Mouse (Mus musculus): ENCODE results near the gene Nup62. TPM values are rescaled to one million over a fixed set of nuclear protein-coding genes. Genes with fewer than 3 reads are reported as not detected.

The Nup62 gene
- polyA plus RNA-seq, 1 experiment from 2014 or later: 43.4 TPM

- WGBS (ENCODE audit: insufficient replicate concordance): 31% methylated on average over 7 of the region's 7 CpGs
- Histone ChIP-seq H3K4me1 (ENCODE audit: control insufficient read depth, low read depth, low read length) (peaks cover 58% of the 10 kb centered on the region), H3K27ac (ENCODE audit: low read length) (no peak overlapping the region)
These were observed 7.5 kb downstream of the Nup62 start for GRCm38 (mm10) chr7:44823409-44823808.

GRCm38 (mm10) chr7:44824872-44825271 lies 9.0 kb downstream of the Nup62 start:
- Histone ChIP-seq H3K36me3 (ENCODE audit: control insufficient read depth, insufficient read depth) (peaks cover 17% of the 10 kb centered on the region), H3K4me2 (ENCODE audit: low read depth, low read length) (no peak overlapping the region), H3K9ac (ENCODE audit: low read depth, low read length) (no peak overlapping the region), H3K9me3 (replicated peaks; ENCODE audit: control insufficient read depth, low read length) (no peaks in the 10 kb centered on the region), H3K4me3 (ENCODE audit: low read depth, low read length) (no peak overlapping the region), H3K4me1 (ENCODE audit: control insufficient read depth, low read depth, low read length) (peaks cover 43% of the 10 kb centered on the region), H3K27ac (ENCODE audit: low read length) (no peak overlapping the region), H3K27me3 (ENCODE audit: control insufficient read depth, insufficient read depth, low read depth, low read length) (no peaks in the 10 kb centered on the region)
- WGBS (ENCODE audit: insufficient replicate concordance): 8% methylated on average over 3 of the region's 3 CpGs
- ATAC-seq (ENCODE audit: low read depth): no peak; the same call in 1 of the 2 replicates

More at GRCm38 (mm10) chr7:44823409-44823808, 7.5 kb downstream of the Nup62 start:
- H3K9me3 ChIP-seq (replicated peaks; ENCODE audit: control insufficient read depth, low read length): no peaks in the 10 kb centered on the region
- no peak overlapping the region for H3K4me2 ChIP-seq (ENCODE audit: low read depth, low read length)
- no peak for ATAC-seq (ENCODE audit: low read depth)
- H3K27me3 ChIP-seq (ENCODE audit: control insufficient read depth, insufficient read depth, low read depth, low read length): no peaks in the 10 kb centered on the region
- peaks cover 3% of the 10 kb centered on the region; the same call in 1 of the 2 replicates for H3K36me3 ChIP-seq (ENCODE audit: control insufficient read depth, insufficient read depth)
- H3K4me3 ChIP-seq (ENCODE audit: low read depth, low read length): no peak overlapping the region
- H3K9ac ChIP-seq (ENCODE audit: low read depth, low read length): no peak overlapping the region

- peaks cover 35% of the 10 kb centered on the region for H3K36me3 ChIP-seq (ENCODE audit: control insufficient read depth, insufficient read depth)
- WGBS (ENCODE audit: insufficient replicate concordance): 75% methylated on average over 3 of the region's 3 CpGs
- ATAC-seq (ENCODE audit: low read depth): no peak
These were observed 10.9 kb downstream of the Nup62 start for GRCm38 (mm10) chr7:44826771-44827170.

GRCm38 (mm10) chr7:44828706-44829105 lies 12.8 kb downstream of the Nup62 start:
- no peak overlapping the region for H3K9ac ChIP-seq (ENCODE audit: low read depth, low read length)
- 88% methylated on average over 5 of the region's 5 CpGs for WGBS (ENCODE audit: insufficient replicate concordance)
- no peak overlapping the region for H3K4me2 ChIP-seq (ENCODE audit: low read depth, low read length)
- H3K4me1 ChIP-seq (ENCODE audit: control insufficient read depth, low read depth, low read length): peaks cover 11% of the 10 kb centered on the region
- H3K36me3 ChIP-seq (ENCODE audit: control insufficient read depth, insufficient read depth): peaks cover 38% of the 10 kb centered on the region
- H3K27ac ChIP-seq (ENCODE audit: low read length): no peak overlapping the region
- no peaks in the 10 kb centered on the region for H3K9me3 ChIP-seq (replicated peaks; ENCODE audit: control insufficient read depth, low read length)
- ATAC-seq (ENCODE audit: low read depth): no peak
- H3K27me3 ChIP-seq (ENCODE audit: control insufficient read depth, insufficient read depth, low read depth, low read length): no peaks in the 10 kb centered on the region
- H3K4me3 ChIP-seq (ENCODE audit: low read depth, low read length): no peak overlapping the region

More at GRCm38 (mm10) chr7:44826771-44827170, 10.9 kb downstream of the Nup62 start:
- H3K4me2 ChIP-seq (ENCODE audit: low read depth, low read length): no peak overlapping the region
- no peak overlapping the region for H3K27ac ChIP-seq (ENCODE audit: low read length)
- H3K9me3 ChIP-seq (replicated peaks; ENCODE audit: control insufficient read depth, low read length): no peaks in the 10 kb centered on the region
- H3K9ac ChIP-seq (ENCODE audit: low read depth, low read length): no peak overlapping the region
- H3K27me3 ChIP-seq (ENCODE audit: control insufficient read depth, insufficient read depth, low read depth, low read length): no peaks in the 10 kb centered on the region
- no peak overlapping the region for H3K4me3 ChIP-seq (ENCODE audit: low read depth, low read length)
- peaks cover 26% of the 10 kb centered on the region for H3K4me1 ChIP-seq (ENCODE audit: control insufficient read depth, low read depth, low read length)

GRCm38 (mm10) chr7:44832763-44833162 lies 16.9 kb downstream of the Nup62 start:
- 76% methylated on average over 4 of the region's 4 CpGs for WGBS (ENCODE audit: insufficient replicate concordance)
- Histone ChIP-seq H3K4me2 (ENCODE audit: low read depth, low read length) (no peak overlapping the region), H3K4me1 (ENCODE audit: control insufficient read depth, low read depth, low read length) (peaks cover 2% of the 10 kb centered on the region; the same call in 1 of the 2 replicates), H3K27me3 (ENCODE audit: control insufficient read depth, insufficient read depth, low read depth, low read length) (no peaks in the 10 kb centered on the region), H3K36me3 (ENCODE audit: control insufficient read depth, insufficient read depth) (peaks cover 35% of the 10 kb centered on the region), H3K27ac (ENCODE audit: low read length) (no peak overlapping the region), H3K9ac (ENCODE audit: low read depth, low read length) (no peak overlapping the region), H3K9me3 (replicated peaks; ENCODE audit: control insufficient read depth, low read length) (no peaks in the 10 kb centered on the region), H3K4me3 (ENCODE audit: low read depth, low read length) (no peak overlapping the region)
- no peak for ATAC-seq (ENCODE audit: low read depth)

GRCm38 (mm10) chr7:44835373-44836015 lies 19.6 kb downstream of the Nup62 start:
- no peak for ATAC-seq (ENCODE audit: low read depth)
- Histone ChIP-seq H3K9me3 (replicated peaks; ENCODE audit: control insufficient read depth, low read length) (no peaks in the 10 kb centered on the region), H3K4me3 (ENCODE audit: low read depth, low read length) (no peak overlapping the region), H3K27ac (ENCODE audit: low read length) (no peak overlapping the region), H3K4me2 (ENCODE audit: low read depth, low read length) (no peak overlapping the region), H3K9ac (ENCODE audit: low read depth, low read length) (no peak overlapping the region), H3K27me3 (ENCODE audit: control insufficient read depth, insufficient read depth, low read depth, low read length) (peaks cover 15% of the 10 kb centered on the region), H3K4me1 (ENCODE audit: control insufficient read depth, low read depth, low read length) (peaks cover 15% of the 10 kb centered on the region), H3K36me3 (ENCODE audit: control insufficient read depth, insufficient read depth) (peaks cover 15% of the 10 kb centered on the region)
- 77% methylated on average over 1 of the region's 1 CpGs for WGBS (ENCODE audit: insufficient replicate concordance)

- 37% methylated on average over 3 of the region's 3 CpGs for WGBS (ENCODE audit: insufficient replicate concordance)
- Histone ChIP-seq H3K36me3 (ENCODE audit: control insufficient read depth, insufficient read depth) (peaks cover 10% of the 10 kb centered on the region), H3K4me1 (ENCODE audit: control insufficient read depth, low read depth, low read length) (peaks cover 15% of the 10 kb centered on the region), H3K27me3 (ENCODE audit: control insufficient read depth, insufficient read depth, low read depth, low read length) (peaks cover 17% of the 10 kb centered on the region), H3K27ac (ENCODE audit: low read length) (no peak overlapping the region), H3K4me3 (ENCODE audit: low read depth, low read length) (no peak overlapping the region), H3K9me3 (replicated peaks; ENCODE audit: control insufficient read depth, low read length) (no peaks in the 10 kb centered on the region), H3K9ac (ENCODE audit: low read depth, low read length) (no peak overlapping the region), H3K4me2 (ENCODE audit: low read depth, low read length) (no peak overlapping the region)
- ATAC-seq (ENCODE audit: low read depth): no peak
These were observed 20.1 kb downstream of the Nup62 start for GRCm38 (mm10) chr7:44836016-44836404.

- peaks cover 15% of the 10 kb centered on the region for H3K4me1 ChIP-seq (ENCODE audit: control insufficient read depth, low read depth, low read length)
- peaks cover 6% of the 10 kb centered on the region for H3K36me3 ChIP-seq (ENCODE audit: control insufficient read depth, insufficient read depth)
- H3K4me3 ChIP-seq (ENCODE audit: low read depth, low read length): no peak overlapping the region
- H3K27me3 ChIP-seq (ENCODE audit: control insufficient read depth, insufficient read depth, low read depth, low read length): peaks cover 17% of the 10 kb centered on the region
- no peak overlapping the region for H3K27ac ChIP-seq (ENCODE audit: low read length)
- no peak for ATAC-seq (ENCODE audit: low read depth)
- H3K4me2 ChIP-seq (ENCODE audit: low read depth, low read length): no peak overlapping the region
- 71% methylated on average over 9 of the region's 9 CpGs for WGBS (ENCODE audit: insufficient replicate concordance)
- no peaks in the 10 kb centered on the region for H3K9me3 ChIP-seq (replicated peaks; ENCODE audit: control insufficient read depth, low read length)
- no peak overlapping the region for H3K9ac ChIP-seq (ENCODE audit: low read depth, low read length)
These were observed 20.6 kb downstream of the Nup62 start for GRCm38 (mm10) chr7:44836423-44837053.

- peaks cover 12% of the 10 kb centered on the region for H3K36me3 ChIP-seq (ENCODE audit: control insufficient read depth, insufficient read depth)
- H3K4me1 ChIP-seq (ENCODE audit: control insufficient read depth, low read depth, low read length): peaks cover 15% of the 10 kb centered on the region
- peaks cover 17% of the 10 kb centered on the region for H3K27me3 ChIP-seq (ENCODE audit: control insufficient read depth, insufficient read depth, low read depth, low read length)
- H3K4me2 ChIP-seq (ENCODE audit: low read depth, low read length): no peak overlapping the region
- H3K27ac ChIP-seq (ENCODE audit: low read length): no peak overlapping the region
- H3K9ac ChIP-seq (ENCODE audit: low read depth, low read length): no peak overlapping the region
- no peak overlapping the region for H3K4me3 ChIP-seq (ENCODE audit: low read depth, low read length)
- no peaks in the 10 kb centered on the region for H3K9me3 ChIP-seq (replicated peaks; ENCODE audit: control insufficient read depth, low read length)
- no peak for ATAC-seq (ENCODE audit: low read depth)
- 72% methylated on average over 6 of the region's 6 CpGs for WGBS (ENCODE audit: insufficient replicate concordance)
These were observed 22.2 kb downstream of the Nup62 start for GRCm38 (mm10) chr7:44838073-44838472.

All from liver, embryonic 16.5 days (tissue).